Mouse (Mus musculus) large intestine, adult 2 months (tissue): ENCODE data around the gene Trip11. TPM values are rescaled to one million over a fixed set of nuclear protein-coding genes. Genes with fewer than 3 reads are reported as not detected.
A peak's percentile ranks its signal among the peaks of the same experiment; 100 is the strongest.
"Not testable (repeated sequence)": the region's sequence is repeated elsewhere in the genome, so short reads cannot be mapped to it uniquely, and the experiment has no call there.

Source experiments
- DNase-seq: peaks from one replicate; pipeline ENCODE4 v3.0.0-alpha.2; 2012; ENCODE audit warnings: low read depth, low spot score
- WGBS: fragments of 180-500 bp; shearing (Covaris S2); methylation state at CpG from one replicate; pipeline ENCODE4 v1.1.7; 2018; 5-methylcytosine and 5-hydroxymethylcytosine counted together
- polyA plus RNA-seq: library from polyadenylated mRNA; depleted of rRNA; stranded (reverse); fragments of >200 nt; gene quantifications from 2 replicates; pipeline ENCODE4 v1.2.3, GENCODE M21; 2012; rRNA removed

Trip11 gene
- polyA plus RNA-seq, result 2.7 and 4.4 TPM in 2 replicates

- peak; percentile 83 for DNase-seq
- under 1% methylated on average over 69 of the region's 69 CpGs for WGBS
These were observed at the start of gene Trip11 for GRCm38 (mm10) chr12:101912626-101913490. TSS of gene Trip11 (minus strand) at chr12:101913267.

DNA sequence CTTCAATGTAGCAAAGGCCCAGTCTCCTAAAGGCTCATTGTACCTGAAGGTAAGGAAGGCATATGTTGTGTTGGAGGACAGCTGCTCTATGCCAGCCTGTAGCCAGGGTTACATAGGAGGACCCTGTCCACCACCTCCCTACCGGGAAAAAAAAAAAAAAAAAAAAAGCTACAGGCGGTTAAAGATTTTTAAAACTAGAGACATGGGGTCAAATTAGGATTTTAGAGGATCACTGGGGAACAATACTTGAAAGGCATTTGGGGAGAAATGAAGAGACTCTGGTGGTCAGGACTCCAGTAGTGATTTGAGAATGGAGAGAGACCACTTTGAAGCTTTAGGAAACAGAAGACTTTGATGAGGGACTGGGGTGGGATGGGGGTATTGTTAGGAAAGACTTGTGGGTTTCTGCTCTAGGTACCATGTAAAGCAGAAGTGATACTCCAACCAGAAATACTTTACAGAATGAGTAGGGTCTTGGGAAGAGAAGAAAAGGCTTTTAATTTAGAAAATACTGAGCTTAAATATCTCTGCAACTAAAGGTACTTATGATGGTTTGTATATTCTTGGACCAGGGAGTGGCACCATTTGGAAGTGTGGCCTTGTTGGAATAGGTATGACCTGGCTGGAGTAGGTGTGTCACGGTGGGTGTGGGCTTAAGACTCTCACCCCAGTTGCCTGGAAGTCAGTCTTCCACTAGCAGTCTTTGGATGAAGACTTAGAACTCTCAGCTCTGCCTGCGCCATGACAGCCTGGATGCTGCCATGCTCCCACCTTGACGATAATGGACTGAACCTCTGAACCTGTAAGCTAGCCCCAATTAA is 46.1 kb upstream of the Trip11 start:
- WGBS, result 90% methylated on average over 5 of the region's 5 CpGs
- DNase-seq, result not testable (repeated sequence)

- DNase-seq, result no peak
- WGBS, result 40% methylated on average over 9 of the region's 9 CpGs
These were observed 45.5 kb upstream of the Trip11 start for GRCm38 (mm10) chr12:101958556-101958955.

- under 1% methylated on average over 54 of the region's 54 CpGs for WGBS
- peak; percentile 72 for DNase-seq
These were observed 45.0 kb upstream of the Trip11 start, which contains the start of gene Atxn3 for GRCm38 (mm10) chr12:101957942-101958544. TSS of gene Atxn3 (minus strand) at chr12:101958246.

- 2% methylated on average over 26 of the region's 26 CpGs for WGBS
- DNase-seq, result no peak
These were observed 44.2 kb upstream of the Trip11 start for GRCm38 (mm10) chr12:101957079-101957941.

DNA sequence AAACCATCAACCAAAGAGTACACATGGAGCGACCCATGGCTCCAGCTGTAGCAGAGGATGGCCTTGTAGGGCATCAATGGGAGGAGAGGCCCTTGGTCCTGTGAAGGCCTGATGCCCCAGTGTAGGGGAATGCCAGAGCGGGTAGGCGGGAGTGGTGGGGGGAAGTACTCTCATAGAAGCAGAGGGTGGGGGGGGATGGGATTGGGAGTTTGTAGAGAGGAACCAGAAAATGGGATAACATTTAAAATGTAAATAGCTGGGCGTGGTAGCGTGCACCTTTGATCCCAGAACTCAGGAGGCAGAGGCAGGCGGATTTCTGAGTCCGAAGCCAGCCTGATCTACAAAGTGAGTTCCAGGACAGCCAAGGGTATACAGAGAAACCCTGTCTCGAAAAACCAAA is 42.8 kb upstream of the Trip11 start:
- WGBS, result 97% methylated on average over 8 of the region's 8 CpGs
- DNase-seq, result not testable (repeated sequence)

DNA sequence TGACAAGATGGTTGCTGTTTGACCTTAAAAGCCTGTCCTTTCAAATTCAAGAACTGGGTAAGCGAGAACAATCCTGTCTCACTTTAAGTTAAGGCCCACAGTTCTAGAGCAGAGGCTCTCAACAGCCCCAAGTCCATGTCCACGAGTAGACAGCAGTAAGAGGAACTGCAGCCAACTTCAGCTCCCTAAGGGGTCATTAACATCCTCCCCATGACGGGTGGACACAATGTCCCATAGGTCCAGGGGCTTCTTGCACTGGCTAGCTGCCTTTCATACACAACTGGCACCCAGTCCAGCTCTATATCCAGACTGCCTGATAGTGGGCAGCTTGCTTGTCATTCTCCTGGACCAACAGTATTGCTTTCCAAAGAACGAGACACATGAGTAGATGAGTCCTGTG is 35.7 kb upstream of the Trip11 start:
- no peak for DNase-seq
- 70% methylated on average over 4 of the region's 4 CpGs for WGBS

DNA sequence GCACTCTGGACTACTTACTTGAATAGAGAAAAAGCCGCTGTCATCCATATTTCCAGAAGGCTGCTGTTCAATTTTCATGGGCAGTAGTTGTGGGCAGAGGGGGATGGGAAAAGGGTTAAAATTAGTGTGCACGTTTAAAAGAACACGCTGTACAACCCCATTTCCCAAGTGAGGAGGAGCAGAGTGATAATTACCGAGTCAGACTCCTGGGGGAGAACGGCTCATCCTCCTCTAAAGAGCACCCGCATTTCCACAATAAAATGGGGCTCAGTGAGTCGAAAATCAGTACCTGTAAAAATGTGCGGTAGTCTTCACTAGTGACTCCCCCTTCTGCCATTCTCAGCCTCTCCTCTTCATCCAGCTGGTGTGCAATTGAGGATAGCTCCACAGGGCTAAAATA is 34.9 kb upstream of the Trip11 start:
- WGBS, result 90% methylated on average over 8 of the region's 8 CpGs
- DNase-seq, result no peak

DNA sequence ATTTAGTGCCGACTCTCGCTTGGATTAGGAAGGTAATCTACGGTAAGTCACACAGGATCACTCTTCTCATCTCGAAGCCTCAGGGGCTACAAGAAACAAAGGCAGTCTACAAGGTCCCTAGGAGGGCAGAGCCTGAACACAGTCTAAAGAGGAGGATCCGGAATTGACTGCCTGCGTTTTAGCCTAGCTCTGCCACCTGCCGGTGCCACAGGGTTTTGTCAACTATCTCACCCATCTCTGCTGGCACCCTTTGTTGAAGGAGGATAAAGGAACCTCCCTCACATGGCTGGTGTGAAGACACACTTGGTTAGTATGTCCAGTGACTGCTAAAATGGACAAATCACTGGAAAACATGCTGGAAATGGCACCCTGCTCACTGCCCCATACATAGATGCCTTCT is 24.5 kb upstream of the Trip11 start:
- 89% methylated on average over 7 of the region's 7 CpGs for WGBS
- no peak for DNase-seq

DNA sequence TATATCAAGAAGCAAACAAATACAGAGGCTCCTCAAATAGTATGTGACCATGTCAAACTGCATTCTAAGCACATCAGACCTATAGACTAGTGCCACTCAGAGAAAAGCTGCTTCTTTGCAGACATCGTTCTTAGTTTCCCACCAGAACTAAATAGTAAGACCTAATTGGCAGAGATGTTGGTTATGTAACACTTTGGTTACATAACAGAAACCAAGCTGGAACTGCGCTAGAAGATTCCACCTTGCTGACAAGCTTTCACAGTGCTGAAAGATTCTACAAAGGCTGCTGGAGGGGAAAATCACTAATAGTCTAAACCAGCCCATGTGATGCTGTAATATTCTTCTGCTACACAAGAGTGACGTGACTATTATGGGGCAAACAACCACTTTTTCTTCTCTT is 22.2 kb upstream of the Trip11 start:
- WGBS, result 83% methylated on average over 3 of the region's 3 CpGs
- no peak for DNase-seq

DNA sequence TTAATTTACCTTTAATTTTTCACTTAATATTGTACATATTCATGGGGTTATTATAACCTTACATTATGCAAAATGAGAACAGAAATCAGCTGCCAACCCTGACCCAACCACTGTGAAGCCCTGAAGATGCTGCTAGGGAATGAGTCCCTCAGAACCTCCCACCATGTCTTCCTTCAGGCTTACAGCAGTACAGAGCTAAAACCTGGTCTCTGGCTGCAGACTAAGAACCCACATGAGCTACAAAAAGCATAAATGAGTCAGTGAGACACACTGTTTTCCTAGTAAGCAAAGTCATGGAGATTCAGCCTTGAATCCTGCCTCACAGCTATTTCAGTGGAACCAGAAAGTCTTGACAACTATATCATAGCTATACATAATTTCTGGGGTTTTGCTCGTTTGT is 15.4 kb upstream of the Trip11 start:
- WGBS, result 83% methylated on average over 1 of the region's 1 CpGs
- DNase-seq, result no peak

DNA sequence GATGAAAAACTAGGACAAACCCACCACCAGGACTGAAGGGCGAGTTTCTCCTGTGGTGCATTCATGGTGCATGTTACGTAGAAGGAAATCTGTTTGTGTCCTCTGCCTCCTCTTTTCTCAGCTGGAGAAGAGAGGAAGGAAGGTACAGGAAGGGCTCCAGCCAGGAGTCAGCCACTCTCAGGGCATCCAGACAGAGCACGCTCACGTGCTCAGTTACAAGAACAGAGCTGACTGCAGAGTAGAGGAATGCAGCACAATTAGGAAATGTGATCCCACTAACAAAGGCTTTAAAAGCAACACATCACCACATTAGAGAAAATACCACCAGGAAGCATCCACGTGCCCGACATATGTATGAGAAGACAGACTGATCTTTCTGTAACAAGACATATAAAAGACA is 9.2 kb upstream of the Trip11 start:
- DNase-seq, result no peak
- WGBS, result 94% methylated on average over 6 of the region's 6 CpGs

- no peak for DNase-seq
- WGBS, result 87% methylated on average over 3 of the region's 3 CpGs
These were observed 6.8 kb upstream of the Trip11 start for GRCm38 (mm10) chr12:101919847-101920246.

DNA sequence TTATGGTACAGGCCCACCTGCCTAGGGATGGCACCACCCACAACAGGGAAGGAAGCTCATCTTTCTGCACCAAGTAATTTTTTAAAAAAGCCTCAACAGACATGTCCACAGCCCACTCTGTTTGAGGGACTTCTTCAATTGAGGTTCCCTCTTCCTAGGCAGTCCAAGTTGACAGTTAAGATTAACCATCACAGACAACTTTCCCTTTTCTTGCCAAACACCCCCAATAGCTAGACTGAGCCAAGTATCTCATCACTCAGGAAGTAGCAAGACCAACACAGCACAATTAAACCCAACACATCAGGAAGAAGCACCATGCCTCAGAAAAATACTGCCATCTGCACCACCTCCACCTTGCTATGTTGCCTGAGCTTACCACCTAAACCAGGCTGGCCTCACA is 4.1 kb upstream of the Trip11 start:
- no peak for DNase-seq

- no peak for DNase-seq
- 86% methylated on average over 3 of the region's 3 CpGs for WGBS
These were observed 1.7 kb downstream of the Trip11 start for GRCm38 (mm10) chr12:101911346-101911745.

GRCm38 (mm10) chr12:101910360-101910759 is 2.7 kb downstream of the Trip11 start:
- WGBS, result 87% methylated on average over 6 of the region's 6 CpGs
- DNase-seq, result no peak

DNA sequence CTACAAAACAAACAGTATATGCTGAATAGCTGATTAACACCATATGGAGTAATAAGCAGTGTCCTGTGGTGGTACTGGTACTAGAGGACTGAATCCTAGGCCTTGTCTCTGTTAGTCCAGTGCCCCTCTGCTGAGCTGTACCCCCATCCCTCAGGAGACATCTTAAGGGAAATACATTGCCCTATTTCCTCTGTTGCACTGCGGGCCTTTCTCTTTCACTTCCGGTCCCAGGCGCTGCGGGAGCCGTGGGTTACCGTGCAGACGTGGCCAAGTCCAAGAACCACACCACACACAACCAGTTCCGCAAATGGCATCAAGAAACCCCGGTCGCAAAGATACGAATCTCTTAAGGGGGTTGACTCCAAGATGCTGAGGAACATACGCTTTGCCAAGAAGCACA is 7.2 kb downstream of the Trip11 start:
- WGBS, result 85% methylated on average over 12 of the region's 12 CpGs
- no peak for DNase-seq

- DNase-seq, result no peak
- WGBS, result 88% methylated on average over 4 of the region's 4 CpGs
These were observed 8.2 kb downstream of the Trip11 start for GRCm38 (mm10) chr12:101904906-101905305.

GRCm38 (mm10) chr12:101904170-101904569 is 8.9 kb downstream of the Trip11 start:
- 89% methylated on average over 3 of the region's 3 CpGs for WGBS
- DNase-seq, result no peak
